Mouse (Mus musculus) gastrocnemius, postnatal 14 days (tissue): ENCODE measurements at regions not wholly inside any gene's neighbourhood (a gene's known extent, or its start where the extent isn't known, plus 50 kb on each side); places are given as distances from the start of the nearest gene placed in this dataset.
A peak's percentile ranks its signal among the peaks of the same experiment; 100 is the strongest.

ENCODE experiments used
- DNase-seq: peaks from one replicate; pipeline ENCODE4 v3.0.0; 2021; ENCODE audit warnings: mixed read lengths
- intact Hi-C: fragments of 180-260 bp; cut with DNase I; formaldehyde crosslinking; loops from one replicate; pipeline ENCODE4 v1.15.1; 2025; ENCODE audit warnings: low total_unique reads

DNA sequence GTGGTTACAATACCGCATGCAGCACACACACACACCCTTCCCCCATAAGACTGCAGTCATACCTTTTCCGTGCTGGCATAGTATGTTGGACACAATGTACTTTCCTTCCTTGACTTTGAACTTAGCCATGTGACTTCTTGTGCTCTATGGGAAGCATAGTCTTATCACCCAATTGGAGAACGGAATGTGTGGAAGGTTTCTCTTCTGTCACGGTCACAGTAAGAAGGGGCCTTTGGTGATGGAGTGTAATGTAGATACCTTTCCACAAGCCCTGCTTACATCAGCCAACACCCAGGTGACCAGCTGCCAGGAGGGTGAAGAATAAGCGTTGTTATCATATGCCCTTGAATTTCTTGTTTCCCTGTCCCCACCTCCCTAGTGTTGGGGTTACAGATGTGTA lies 1308.0 kb upstream of the A1bg start:
- intact Hi-C loops, result no loop called here
- no peak for DNase-seq

DNA sequence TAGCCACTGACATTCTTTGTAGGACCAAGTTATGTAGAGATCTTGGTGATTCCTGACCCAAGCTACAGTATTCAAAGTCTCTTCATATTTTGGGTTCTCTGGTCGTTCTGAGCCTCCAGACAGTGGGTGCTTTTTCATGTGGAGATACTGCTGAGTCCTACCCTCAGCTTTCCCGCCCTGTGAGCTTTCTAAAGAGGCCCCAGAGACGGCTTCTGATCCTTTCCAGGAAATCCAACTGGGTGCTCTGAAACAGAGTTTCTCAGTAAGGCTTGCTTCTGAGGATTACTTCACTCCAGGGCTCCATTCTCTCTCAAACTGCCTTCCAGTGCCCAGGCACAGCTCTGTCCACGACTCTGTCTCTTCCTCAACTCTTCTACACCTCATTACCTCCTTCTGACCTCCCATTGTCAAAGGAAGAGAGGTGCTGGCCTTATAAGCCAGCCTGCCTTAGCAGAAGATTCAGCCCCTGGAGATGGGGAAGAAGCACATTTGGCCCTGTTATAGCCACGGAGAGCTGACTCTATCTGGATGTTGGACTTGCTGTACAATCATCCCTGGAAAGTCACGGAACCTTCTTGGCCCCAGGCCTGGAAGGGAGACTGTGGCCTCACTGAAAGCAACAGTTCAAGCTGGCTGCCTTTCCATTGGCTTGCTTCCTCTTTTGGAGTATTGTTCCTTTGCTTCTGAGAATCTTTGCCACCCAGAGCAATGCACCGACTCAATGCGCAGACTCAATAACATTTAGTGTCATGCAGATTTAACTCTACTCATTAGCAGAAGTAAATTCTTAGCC lies 1306.9 kb upstream of the A1bg start:
- intact Hi-C loops, result no loop called here
- DNase-seq, result peak; percentile 41

GRCm38 (mm10) chr15:62229023-62229422 lies 1306.2 kb upstream of the A1bg start:
- DNase-seq, result no peak
- intact Hi-C loops, result no loop called here

GRCm38 (mm10) chr15:62224798-62225197 lies 1302.0 kb upstream of the A1bg start:
- no peak for DNase-seq
- intact Hi-C loops, result no loop called here

DNA sequence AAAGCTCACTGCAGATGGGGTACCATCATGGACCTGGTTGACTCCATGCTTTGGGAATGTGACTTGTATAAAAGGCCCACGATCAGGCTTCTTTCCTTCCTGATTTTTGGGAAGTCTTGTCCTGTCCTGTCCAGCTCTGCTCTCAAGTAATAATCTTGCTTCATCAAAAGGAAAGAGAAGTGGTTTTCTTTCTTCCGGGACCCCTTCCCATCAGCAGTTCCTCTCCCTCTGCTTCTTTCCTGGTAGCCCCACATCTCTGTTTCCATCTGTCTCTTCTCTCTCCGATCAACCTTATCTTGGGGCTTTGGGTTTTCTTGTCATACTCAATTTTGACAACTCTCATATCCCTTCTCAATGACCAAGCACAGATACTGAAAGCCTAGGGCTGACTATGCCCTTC lies 1301.4 kb upstream of the A1bg start:
- no peak for DNase-seq
- intact Hi-C loops, result no loop called here

- no peak for DNase-seq
- intact Hi-C loops, result no loop called here
These were observed 1300.5 kb upstream of the A1bg start for GRCm38 (mm10) chr15:62223156-62223840.

GRCm38 (mm10) chr15:62222731-62223130 lies 1299.9 kb upstream of the A1bg start:
- intact Hi-C loops, result no loop called here
- no peak for DNase-seq

DNA sequence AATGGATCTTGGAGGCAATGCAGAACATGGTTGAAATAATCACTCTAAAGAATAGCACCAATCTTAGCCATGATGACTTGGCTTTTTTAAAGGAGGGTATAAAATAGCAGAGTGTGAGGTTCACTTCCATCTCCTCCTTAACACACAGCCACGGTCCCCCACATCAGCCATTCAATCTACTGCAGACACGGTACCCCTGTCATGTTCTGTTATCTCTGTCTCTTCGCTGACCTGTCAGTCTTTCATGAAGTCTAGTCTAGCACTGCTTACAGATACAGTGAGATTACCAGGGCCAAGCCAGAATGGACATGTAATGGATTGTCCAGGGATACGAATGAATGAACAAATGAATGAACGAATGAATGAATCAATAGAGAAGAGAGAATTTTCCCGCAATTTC lies 1299.4 kb upstream of the A1bg start:
- DNase-seq, result no peak
- intact Hi-C loops, result no loop called here

DNA sequence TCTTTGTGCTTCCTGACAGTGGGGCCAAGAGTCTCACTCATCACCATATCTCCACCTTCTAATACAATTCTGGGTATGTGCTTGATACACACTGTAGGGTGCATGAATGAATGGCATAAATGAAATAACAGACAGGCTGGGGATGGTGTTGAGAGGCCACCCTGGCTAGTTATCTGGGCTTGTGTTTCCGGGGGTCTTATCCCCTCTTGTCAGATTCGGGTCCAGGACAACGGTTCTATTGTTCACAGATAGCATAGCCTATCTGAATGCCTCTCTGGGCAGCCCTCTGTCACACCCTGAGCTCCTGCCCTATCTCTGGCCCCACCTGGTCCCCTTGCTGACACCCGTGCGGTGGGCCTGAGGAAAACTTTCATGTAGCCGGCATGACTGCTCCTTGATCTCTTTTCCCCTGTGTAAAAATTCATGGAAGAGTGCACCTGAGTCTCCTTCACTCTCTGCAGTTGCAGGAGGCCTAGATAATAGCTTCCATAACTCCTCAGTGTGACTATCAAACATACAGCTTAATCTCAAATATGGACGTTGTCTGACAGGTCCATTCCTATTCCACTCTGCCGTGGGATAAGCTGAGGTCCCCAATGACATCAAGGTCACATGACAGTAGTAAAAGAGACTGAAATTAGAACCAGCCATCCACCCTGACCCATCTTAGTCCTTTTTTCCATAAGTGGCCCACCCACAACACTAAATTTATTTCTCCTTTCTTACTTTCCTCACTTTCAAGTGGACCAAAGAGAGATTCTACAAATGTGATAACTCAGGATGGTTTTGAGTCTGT lies 1298.4 kb upstream of the A1bg start:
- DNase-seq, result no peak
- intact Hi-C loops, result no loop called here

DNA sequence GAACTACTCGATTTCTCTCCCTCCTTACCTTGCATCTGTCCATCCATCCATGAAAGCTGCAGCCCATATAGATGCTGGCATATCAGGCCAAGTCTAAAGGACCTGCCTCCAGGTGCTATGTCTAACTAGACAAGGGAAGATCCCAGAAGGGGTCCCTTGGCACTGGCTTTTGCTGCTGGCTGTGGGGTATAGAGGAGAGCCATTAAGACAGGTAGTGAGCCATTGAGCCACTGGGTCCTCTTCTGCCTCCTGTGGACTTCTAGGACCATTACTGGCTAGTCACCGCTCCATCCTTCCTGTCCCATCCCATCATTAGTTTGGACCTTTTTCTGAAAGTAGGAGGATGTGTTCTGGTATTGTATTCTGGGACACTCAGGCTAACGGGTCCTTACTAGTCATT lies 1297.8 kb upstream of the A1bg start:
- intact Hi-C loops, result no loop called here
- no peak for DNase-seq

- intact Hi-C loops, result no loop called here
- no peak for DNase-seq
These were observed 1297.2 kb upstream of the A1bg start for GRCm38 (mm10) chr15:62219934-62220540.

GRCm38 (mm10) chr15:62218346-62219080 lies 1295.7 kb upstream of the A1bg start:
- DNase-seq, result no peak
- intact Hi-C loops, result no loop called here

DNA sequence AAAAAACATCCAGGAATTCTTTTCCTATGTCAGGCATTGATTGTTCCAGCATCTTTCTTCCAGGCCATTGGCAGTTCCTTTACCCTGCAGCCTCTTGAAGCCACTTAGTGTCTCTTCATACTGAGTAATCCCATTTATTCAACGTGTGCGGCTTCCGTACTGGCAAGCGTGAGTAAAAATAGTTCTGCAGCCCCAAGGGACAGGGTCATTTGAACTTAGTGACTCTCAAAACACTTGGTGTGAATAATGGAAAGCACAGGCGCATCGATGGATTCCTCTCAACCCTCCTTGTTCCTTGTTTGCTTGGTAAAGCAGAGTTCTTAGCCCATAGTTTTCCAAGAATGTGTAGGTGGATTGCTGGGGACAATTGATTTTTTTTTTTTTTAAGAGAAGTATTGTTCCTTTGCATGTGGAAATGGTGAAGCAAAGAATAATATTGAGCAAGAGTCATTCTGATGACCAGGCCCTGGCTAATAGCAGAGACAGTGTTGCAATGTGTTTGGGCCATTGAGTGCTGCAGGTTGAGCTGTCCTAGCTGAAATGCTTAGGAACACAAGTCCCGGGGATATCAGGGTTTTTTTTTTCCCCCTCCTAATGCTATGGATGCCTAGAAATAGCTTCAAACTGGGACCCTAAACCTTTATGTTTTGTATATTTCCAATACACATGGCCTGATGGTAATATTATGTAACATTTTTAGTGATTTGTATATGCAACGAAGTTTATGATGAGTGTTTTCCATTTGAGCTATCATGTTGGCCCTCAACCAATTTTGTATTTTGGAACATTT lies 1294.1 kb upstream of the A1bg start:
- DNase-seq, result no peak

DNA sequence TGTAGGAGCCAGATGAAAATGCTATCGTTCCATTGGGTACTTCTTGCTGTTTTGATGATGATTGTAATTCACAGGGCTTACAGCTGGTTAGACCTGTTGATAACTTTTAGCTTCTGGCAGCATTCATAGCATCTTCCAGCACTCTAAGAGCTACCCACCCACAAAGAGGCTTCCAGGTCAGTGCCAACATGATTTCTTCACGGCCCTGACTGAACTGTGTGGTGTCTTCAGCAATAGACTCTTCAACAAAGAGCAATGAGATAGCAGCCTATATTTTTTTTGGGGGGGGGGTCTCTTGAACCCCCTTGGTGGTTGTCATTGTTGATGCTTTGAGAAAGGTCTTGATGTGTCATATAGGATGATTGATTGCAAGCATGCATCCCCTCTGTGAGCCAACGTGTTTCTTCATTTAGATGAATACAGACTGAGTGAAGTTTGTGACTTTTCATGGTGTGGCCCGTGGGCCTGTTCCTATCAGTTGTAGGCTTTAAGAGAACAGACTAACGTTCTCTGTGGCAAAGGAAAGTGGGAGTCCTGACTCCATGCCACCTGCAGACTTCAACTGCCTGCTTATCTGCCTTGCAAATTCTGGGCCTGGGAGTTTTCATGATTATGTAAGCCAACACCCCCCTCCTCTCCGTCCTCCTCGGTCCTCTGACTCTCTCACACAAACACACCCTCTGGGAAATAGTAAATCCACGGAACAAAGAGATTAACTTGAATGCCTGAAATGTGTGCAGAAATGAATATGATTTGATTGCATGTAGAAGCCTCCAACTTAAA lies 1293.0 kb upstream of the A1bg start:
- intact Hi-C loops, result no loop called here
- DNase-seq, result no peak

More for the DNA sequence above, 1294.1 kb upstream of the A1bg start:
- intact Hi-C loops, result no loop called here

DNA sequence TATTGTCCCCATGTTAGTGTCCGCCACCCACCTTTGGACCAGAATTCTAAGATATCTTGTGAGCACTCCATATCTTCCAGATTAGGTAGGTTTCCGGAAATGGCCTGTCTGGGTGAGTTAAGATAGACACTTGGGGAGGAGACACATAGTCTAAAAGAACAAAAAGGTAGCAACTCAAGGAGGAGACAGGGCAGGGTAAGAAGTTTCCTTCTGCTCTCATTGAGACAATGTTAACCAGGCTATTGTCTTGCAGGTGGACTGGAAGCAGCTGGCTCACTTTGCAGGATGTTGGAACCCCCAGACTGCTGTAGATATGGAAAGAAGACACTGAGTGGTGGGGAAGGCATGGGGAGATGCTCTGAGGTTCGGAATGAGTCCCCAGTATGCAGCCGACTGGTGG lies 1291.5 kb upstream of the A1bg start:
- no peak for DNase-seq
- intact Hi-C loops, result no loop called here

- DNase-seq, result peak; percentile 40
- intact Hi-C loops, result no loop called here
These were observed 1289.6 kb upstream of the A1bg start for GRCm38 (mm10) chr15:62212283-62212910.

DNA sequence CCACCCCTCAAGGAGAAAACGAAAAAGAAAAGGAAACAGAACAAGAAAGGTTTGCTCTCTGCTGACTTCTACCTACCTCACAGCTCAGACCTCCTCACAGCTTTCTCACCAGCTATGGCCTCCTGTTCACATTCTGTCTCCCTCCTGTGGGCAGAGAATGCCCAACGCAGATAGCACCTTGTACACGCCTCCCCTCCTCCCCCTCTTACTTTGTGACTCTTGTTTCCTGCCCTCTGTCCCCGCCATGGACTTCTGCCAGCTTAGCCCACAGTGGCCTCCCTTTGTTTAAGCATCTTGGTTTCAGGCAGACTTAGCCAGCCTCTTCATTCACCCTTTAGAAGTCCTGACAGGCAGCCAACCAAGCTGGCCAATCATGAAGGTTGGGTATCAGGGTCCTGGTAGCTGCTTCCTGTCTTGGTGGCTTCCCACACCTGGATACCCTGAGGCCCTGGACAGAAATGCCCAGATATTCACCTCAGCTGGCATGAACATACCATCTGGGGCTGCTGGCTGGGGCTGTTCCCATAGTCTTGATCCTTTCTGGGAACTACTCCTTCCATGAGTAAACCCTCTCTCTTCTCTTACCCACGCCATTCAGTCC lies 1287.2 kb upstream of the A1bg start:
- intact Hi-C loops, result no loop called here
- DNase-seq, result no peak
